Mouse (Mus musculus) intestine, postnatal 0 days (tissue): ENCODE data around the gene H2al1m. TPM values are rescaled to one million over a fixed set of nuclear protein-coding genes. Genes with fewer than 3 reads are reported as not detected.
"Not testable (repeated sequence)": the region's sequence is repeated elsewhere in the genome, so short reads cannot be mapped to it uniquely, and the experiment has no call there.

Source experiments
- ATAC-seq: fragments of 200-750 bp; cut with Nextera tagmentation; 2 replicates; pipeline ENCODE4 v1.8.0; 2017; ENCODE audit warnings: mild to moderate bottlenecking, moderate TSS enrichment, moderate library complexity
- H3K27ac ChIP-seq: fragments of 300-500 bp; sonication (generic); 2 replicates; pipeline ENCODE4 v1.5.1; 2014; ENCODE audit warnings: mild to moderate bottlenecking, low read depth, low read length, moderate library complexity
- H3K27me3 ChIP-seq: fragments of 300-500 bp; sonication (generic); replicated peaks from 2 replicates; pipeline ENCODE4 v1.6.1; 2014; ENCODE audit warnings: low read length, mixed read lengths; ENCODE audit not compliant: control insufficient read depth, insufficient read depth
- H3K36me3 ChIP-seq: fragments of 300-500 bp; sonication (generic); 2 replicates; pipeline ENCODE4 v1.6.1; 2014; ENCODE audit warnings: mild to moderate bottlenecking, moderate library complexity; ENCODE audit not compliant: control insufficient read depth, insufficient read depth
- H3K4me1 ChIP-seq: fragments of 300-500 bp; sonication (generic); replicated peaks from 2 replicates; pipeline ENCODE4 v1.6.1; 2014; ENCODE audit warnings: antibody characterized with exemption, low read length, mixed read lengths; ENCODE audit not compliant: control insufficient read depth, insufficient read depth
- H3K4me2 ChIP-seq: fragments of 300-500 bp; sonication (generic); replicated peaks from 2 replicates; pipeline ENCODE4 v1.6.1; 2014; ENCODE audit warnings: low read depth, mild to moderate bottlenecking, moderate library complexity
- H3K4me3 ChIP-seq: fragments of 300-500 bp; sonication (generic); 2 replicates; pipeline ENCODE4 v1.5.1; 2014; ENCODE audit warnings: low read depth, low read length
- H3K9ac ChIP-seq: fragments of 300-500 bp; sonication (generic); 2 replicates; pipeline ENCODE4 v1.6.1; 2014; ENCODE audit warnings: mild to moderate bottlenecking, low read depth, low read length
- H3K9me3 ChIP-seq: fragments of 300-500 bp; sonication (generic); 2 replicates; pipeline ENCODE4 v1.6.1; 2016; ENCODE audit warnings: mixed run types; ENCODE audit not compliant: control insufficient read depth
- CTCF ChIP-seq: sonication (generic); IDR thresholded peaks from 2 replicates; pipeline ENCODE4 v1.5.1; 2016; ENCODE audit warnings: low read depth, mild to moderate bottlenecking, control low read depth, antibody characterized with exemption, moderate library complexity
- WGBS: fragments of 180-500 bp; shearing (Covaris S2); extraction: QIAGEN DNeasy Blood & Tissue Kit; methylation state at CpG from one replicate; pipeline ENCODE4 v1.1.7; 2014; 5-methylcytosine and 5-hydroxymethylcytosine counted together
- polyA plus RNA-seq: library from polyadenylated mRNA; unstranded; fragments of >200 nt; fragmentation: Nextera tagmentation; extraction: Ambion mirVana; gene quantifications from 2 replicates; pipeline ENCODE4 v1.2.1, GENCODE M21; 2015

The H2al1m gene
- polyA plus RNA-seq, result 0.42 and 0.52 TPM in 2 replicates

DNA sequence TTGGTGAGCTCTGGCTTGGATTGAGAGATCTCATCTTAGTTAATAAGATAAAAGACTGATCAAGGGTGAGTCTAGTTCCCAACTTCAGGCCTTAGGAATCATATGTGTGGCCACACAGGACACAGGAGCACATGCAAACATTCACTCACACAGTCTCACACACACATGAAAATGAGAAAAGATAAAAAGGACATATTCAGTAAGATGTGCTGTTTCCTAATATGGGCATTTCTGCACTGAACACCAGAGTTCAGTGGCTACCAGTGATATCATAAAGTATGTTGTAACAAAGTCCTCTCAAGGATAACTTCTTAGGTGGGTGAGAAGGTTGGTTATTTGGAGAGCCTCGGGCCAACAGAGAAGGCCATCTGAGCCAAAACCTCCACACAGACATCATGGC is at the start of gene H2al1m:
Gene H2al1m (plus strand): TSS at position 301 of the 400 bp plus-strand sequence.
- H3K27me3 ChIP-seq, H3K4me2 ChIP-seq, H3K9me3 ChIP-seq, H3K4me3 ChIP-seq, H3K4me1 ChIP-seq, ATAC-seq, H3K9ac ChIP-seq, H3K27ac ChIP-seq, H3K36me3 ChIP-seq: not testable (repeated sequence)
- WGBS, result no CpG with 5 or more reads among the region's 1 CpGs

DNA sequence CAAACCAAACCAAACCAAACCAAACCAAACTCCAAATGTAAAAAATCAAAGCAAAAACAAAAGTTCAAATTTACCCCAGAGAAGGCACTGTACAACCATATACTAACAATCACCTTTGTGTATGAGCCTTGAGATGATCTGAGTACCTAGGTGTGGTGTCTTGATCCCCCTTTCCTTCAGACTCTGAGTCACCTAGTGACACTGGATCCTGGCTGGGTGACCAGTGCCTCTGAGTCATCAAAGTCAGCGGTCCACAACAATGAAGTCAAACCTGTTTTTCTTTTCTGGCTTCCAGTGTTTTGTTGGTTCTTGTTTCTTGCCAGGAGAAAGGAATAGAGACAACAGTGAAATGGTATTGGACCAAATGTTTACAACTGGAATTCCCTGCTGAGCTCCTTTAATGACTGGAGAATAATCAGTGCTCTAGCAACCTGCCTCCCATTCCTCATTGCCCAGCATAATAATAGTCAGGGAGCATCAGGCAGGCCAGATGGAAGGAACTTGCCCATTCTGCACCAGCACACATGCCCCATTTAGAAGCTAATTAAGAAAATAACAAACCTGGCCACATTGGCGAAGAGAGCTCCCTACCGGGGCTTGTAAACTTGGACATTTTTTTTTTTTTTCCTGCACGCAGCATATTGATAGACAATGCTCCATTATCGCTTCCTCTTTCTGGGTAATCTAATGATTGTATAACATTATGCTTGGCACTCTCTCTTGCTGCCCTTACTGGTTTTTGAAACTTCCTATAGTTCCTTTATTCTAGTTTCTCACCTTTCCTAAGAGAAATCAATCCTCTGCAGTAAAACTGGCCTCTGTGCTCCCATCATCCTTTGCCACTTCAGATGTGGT is 42.6 kb upstream of the H2al1m start:
- no peak for TF ChIP-seq CTCF
- Histone ChIP-seq H3K9me3 (no peaks in the 10 kb centered on the region), H3K4me3 (no peak overlapping the region), H3K36me3 (no peaks in the 10 kb centered on the region), H3K27ac (no peak overlapping the region), H3K4me1 (no peaks in the 10 kb centered on the region), H3K27me3 (no peaks in the 10 kb centered on the region), H3K9ac (no peak overlapping the region), H3K4me2 (no peak overlapping the region)
- 77% methylated on average over 5 of the region's 5 CpGs for WGBS
- no peak for ATAC-seq

DNA sequence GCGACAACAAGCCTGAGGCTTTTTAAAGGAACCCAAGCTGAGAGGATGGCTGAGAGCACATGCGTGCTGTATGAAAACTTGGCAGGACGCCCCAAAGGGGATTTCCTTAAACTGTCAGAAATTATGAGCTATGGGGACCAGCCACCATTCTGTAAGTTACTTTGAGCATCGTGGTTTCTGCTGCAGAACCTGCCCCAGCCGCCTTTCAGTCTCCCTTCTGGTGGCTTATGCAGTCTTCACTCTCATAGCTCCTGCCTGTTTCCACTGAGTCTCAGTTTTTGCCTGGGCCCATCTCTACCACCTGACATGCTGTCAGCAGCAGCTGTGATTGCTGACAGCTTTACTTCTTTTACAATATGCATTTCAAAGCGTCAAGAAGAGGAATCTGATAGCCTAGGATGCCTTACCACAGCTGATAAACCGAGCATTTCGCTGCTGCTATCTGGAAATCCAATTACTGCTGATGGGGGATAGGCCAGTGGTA is 40.1 kb upstream of the H2al1m start:
- no peak overlapping the region for H3K9ac ChIP-seq
- ATAC-seq, result no peak
- no peak overlapping the region for H3K27ac ChIP-seq
- no peak overlapping the region for H3K4me2 ChIP-seq
- no peaks in the 10 kb centered on the region for H3K4me1 ChIP-seq
- TF ChIP-seq CTCF, result no peak
- H3K27me3 ChIP-seq, result no peaks in the 10 kb centered on the region
- 54% methylated on average over 8 of the region's 8 CpGs for WGBS
- H3K36me3 ChIP-seq, result no peaks in the 10 kb centered on the region
- no peaks in the 10 kb centered on the region for H3K9me3 ChIP-seq
- H3K4me3 ChIP-seq, result no peak overlapping the region

DNA sequence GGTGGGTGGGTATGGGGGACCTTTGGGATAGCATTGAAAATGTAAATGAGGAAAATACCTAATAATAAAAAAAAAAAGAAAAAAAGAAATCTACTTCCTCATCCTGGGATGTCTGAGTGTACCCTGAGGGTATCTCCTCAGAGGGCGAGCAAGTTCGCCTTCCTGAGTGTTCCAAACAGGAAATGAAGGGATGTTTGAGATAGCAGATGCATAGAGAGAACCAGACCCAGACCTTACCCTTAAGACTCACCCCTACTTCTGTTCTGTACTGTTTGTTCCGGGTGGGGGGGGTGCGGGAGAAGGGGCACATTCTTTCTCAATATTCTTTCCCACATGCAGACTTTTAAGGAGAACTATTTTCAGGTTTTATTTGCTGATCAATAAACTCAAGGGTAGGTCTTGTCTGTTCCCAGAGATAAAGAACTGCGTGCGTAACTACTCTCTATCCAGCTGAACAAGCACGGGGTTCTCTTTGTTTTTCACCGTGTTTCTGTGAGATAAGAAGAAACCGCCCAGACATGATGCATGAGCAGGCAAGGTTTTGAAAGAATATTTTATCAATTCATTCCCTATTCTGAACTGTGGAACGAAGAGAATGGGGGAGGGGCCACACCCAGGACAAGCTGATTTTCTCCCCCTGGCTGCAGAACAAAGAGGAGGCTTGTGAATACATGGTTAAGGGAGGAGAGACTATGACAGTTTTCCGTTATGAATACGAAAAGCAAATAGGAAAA is 38.8 kb upstream of the H2al1m start:
- H3K4me2 ChIP-seq, result no peak overlapping the region
- no peaks in the 10 kb centered on the region for H3K9me3 ChIP-seq
- no peak for TF ChIP-seq CTCF
- H3K27ac ChIP-seq, result no peak overlapping the region
- H3K4me1 ChIP-seq, result no peaks in the 10 kb centered on the region
- H3K27me3 ChIP-seq, result no peaks in the 10 kb centered on the region
- H3K36me3 ChIP-seq, result no peaks in the 10 kb centered on the region
- 54% methylated on average over 12 of the region's 12 CpGs for WGBS
- ATAC-seq, result peak; percentile 78
- H3K4me3 ChIP-seq, result no peak overlapping the region
- no peak overlapping the region for H3K9ac ChIP-seq

DNA sequence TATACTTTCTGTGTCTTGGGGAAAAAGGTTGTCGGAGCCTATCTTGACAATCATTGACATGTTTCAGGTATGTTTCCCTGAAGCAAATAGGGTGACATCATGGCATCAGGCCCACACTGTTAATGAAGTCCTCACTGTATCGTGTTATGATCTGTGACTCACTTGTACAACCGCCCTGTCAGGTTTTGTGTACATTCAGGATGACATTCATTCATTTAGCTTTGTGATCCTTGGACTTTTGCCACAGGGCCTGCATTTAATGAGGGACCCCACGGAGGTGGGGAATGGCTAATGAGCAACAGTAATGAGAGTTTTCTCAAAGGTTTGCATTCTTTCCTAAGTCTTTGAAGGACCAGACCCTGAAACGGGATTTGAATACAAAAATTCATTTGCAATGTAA is 34.7 kb upstream of the H2al1m start:
- no peak overlapping the region for H3K4me2 ChIP-seq
- H3K27ac ChIP-seq, result no peak overlapping the region
- no peaks in the 10 kb centered on the region for H3K9me3 ChIP-seq
- peak; percentile 91 for ATAC-seq
- no peak for TF ChIP-seq CTCF
- WGBS, result 41% methylated on average over 5 of the region's 5 CpGs
- no peaks in the 10 kb centered on the region for H3K27me3 ChIP-seq
- H3K4me3 ChIP-seq, result no peak overlapping the region
- H3K9ac ChIP-seq, result no peak overlapping the region
- no peaks in the 10 kb centered on the region for H3K4me1 ChIP-seq
- no peaks in the 10 kb centered on the region for H3K36me3 ChIP-seq

DNA sequence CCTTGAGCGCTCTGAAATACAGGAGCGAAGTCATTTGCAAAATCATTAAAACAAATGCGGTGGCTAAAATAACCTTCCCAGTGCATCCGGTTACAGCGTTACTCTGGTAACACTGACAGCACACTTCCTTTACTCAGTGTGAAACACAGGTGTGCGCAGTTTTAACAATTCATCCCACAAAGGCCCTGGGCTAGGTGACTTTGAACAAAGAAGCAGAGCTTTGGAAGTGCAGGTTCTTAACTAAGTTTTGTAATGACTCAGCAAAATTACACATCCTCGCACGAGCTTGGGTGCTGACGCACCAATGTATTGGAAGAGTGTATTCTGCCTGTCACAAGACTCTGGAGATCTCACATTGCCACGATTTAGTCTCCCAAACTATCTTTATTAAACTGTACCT is 29.6 kb upstream of the H2al1m start:
- WGBS, result 79% methylated on average over 10 of the region's 10 CpGs
- H3K9me3 ChIP-seq, result no peaks in the 10 kb centered on the region
- H3K4me3 ChIP-seq, result no peak overlapping the region
- no peak for TF ChIP-seq CTCF
- no peak overlapping the region for H3K9ac ChIP-seq
- H3K36me3 ChIP-seq, result no peaks in the 10 kb centered on the region
- H3K4me2 ChIP-seq, result no peak overlapping the region
- H3K4me1 ChIP-seq, result no peaks in the 10 kb centered on the region
- no peak for ATAC-seq
- no peaks in the 10 kb centered on the region for H3K27me3 ChIP-seq
- no peak overlapping the region for H3K27ac ChIP-seq
